Mouse (Mus musculus) hindbrain, embryonic 13.5 days (tissue): ENCODE results near the gene Asb16. TPM values are rescaled to one million over a fixed set of nuclear protein-coding genes. Genes with fewer than 3 reads are reported as not detected.

Experiments used
- ATAC-seq: fragments of 200-750 bp; cut with Nextera tagmentation; 2 replicates; pipeline ENCODE4 v1.8.0; 2017; ENCODE audit warnings: moderate TSS enrichment; ENCODE audit not compliant: low FRiP score
- H3K27ac ChIP-seq: fragments of 300-500 bp; sonication (generic); 2 replicates; pipeline ENCODE4 v1.5.1; 2015; ENCODE audit warnings: inconsistent platforms, mild to moderate bottlenecking, moderate library complexity
- H3K27me3 ChIP-seq: fragments of 300-500 bp; sonication (generic); 2 replicates; pipeline ENCODE4 v1.6.1; 2015; ENCODE audit warnings: mild to moderate bottlenecking, inconsistent platforms
- H3K36me3 ChIP-seq: fragments of 300-500 bp; sonication (generic); 2 replicates; pipeline ENCODE4 v1.6.1; 2015; ENCODE audit warnings: mild to moderate bottlenecking, inconsistent platforms
- H3K4me1 ChIP-seq: fragments of 300-500 bp; sonication (generic); replicated peaks from 2 replicates; pipeline ENCODE4 v1.6.1; 2015; ENCODE audit warnings: inconsistent platforms
- H3K4me2 ChIP-seq: fragments of 300-500 bp; sonication (generic); 2 replicates; pipeline ENCODE4 v1.6.1; 2015; ENCODE audit warnings: inconsistent platforms, mild to moderate bottlenecking, moderate library complexity
- H3K4me3 ChIP-seq: fragments of 300-500 bp; sonication (generic); 2 replicates; pipeline ENCODE4 v1.5.1; 2015; ENCODE audit warnings: mild to moderate bottlenecking, inconsistent platforms
- H3K9ac ChIP-seq: fragments of 300-500 bp; sonication (generic); 2 replicates; pipeline ENCODE4 v1.6.1; 2015; ENCODE audit warnings: mild to moderate bottlenecking, inconsistent platforms
- H3K9me3 ChIP-seq: fragments of 300-500 bp; sonication (generic); 2 replicates; pipeline ENCODE4 v1.6.1; 2016; ENCODE audit warnings: inconsistent platforms
- WGBS: fragments of 180-500 bp; shearing (Covaris S2); methylation state at CpG from one replicate; pipeline ENCODE4 v1.1.7; 2015; 5-methylcytosine and 5-hydroxymethylcytosine counted together
- polyA plus RNA-seq: library from polyadenylated mRNA; unstranded; fragments of >200 nt; fragmentation: Nextera tagmentation; extraction: Ambion mirVana; gene quantifications from 2 replicates; pipeline ENCODE4 v1.2.1, GENCODE M21; 2015

The Asb16 gene
- polyA plus RNA-seq, 1 experiment from 2014 or later = not detected

DNA sequence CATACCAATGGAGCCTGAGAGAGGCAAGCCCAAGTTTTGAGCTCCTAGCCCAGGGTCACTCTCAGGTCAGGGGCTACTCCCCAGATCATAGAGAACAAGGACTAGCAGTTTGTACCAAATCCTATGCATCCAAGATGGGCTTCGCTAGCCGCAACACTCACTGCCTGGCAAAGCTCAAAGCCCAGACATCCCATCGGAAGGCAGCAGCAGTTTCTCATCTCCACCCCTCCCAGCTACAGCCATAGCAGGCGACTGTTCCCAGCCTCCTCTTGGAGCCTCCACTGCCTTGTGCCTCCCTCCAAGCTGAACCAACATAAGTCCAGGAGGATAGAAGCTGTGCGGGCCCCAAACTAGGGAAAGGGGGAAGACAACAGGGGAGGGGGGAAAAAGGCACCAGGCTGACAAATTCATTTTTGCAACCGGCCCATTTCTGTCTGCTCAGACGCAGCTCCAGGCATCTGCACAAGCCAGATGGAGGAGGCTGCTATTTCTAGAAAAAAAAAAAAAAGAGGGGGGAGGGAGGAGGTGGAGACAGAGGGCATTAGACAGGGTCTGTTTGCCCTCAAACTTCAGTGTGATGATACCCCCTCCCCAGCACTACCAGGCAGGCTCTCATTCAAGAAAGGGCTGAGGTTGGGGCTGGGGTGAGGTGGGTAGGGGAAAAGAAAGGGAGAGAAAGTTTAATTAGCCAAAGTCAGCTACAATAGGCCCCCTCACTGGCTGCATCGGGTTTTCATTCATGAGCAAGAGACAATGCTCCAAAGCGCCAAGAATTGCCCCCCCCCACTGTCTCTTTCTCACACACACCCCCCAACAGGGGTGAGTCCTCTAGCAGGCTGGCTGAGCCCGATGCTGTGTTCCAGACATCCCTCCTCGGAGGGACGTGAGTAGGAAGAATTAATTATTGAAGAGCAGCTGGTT, 41.0 kb upstream of the Asb16 start:
- peaks cover 73% of the 10 kb centered on the region for H3K4me1 ChIP-seq
- H3K36me3 ChIP-seq = peaks cover 16% of the 10 kb centered on the region; the same call in 1 of the 2 replicates
- H3K4me3 ChIP-seq = peak overlapping the region; percentile 78
- peak overlapping the region; percentile 93 for H3K9ac ChIP-seq
- WGBS = 6% methylated on average over 12 of the region's 12 CpGs
- no peaks in the 10 kb centered on the region for H3K27me3 ChIP-seq
- peak overlapping the region; percentile 82 for H3K4me2 ChIP-seq
- H3K9me3 ChIP-seq = no peaks in the 10 kb centered on the region
- H3K27ac ChIP-seq = peak overlapping the region; percentile 96
- peak; percentile 51 for ATAC-seq

DNA sequence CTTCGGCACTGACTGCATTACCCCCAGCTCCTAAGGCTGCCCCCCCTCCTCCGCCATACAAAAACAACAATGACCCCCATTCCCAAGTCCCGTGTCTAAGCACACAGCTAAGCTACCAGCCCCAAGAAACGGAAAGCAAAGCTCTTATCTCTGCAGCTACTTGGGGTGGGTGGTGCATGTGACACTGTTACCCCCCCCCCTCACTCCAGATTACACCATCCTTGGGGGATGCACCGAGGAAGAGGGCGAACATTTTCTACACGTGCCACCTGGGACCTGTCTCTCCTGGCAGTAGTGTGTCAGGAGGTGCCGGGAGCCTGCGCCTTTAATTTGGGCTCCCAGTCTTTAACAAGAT, 40.4 kb upstream of the Asb16 start:
- Histone ChIP-seq H3K4me2 (peak overlapping the region; percentile 82), H3K27me3 (no peaks in the 10 kb centered on the region), H3K4me1 (peaks cover 66% of the 10 kb centered on the region), H3K27ac (peak overlapping the region; percentile 96), H3K36me3 (peaks cover 11% of the 10 kb centered on the region; the same call in 1 of the 2 replicates), H3K9me3 (no peaks in the 10 kb centered on the region), H3K4me3 (peak overlapping the region; percentile 78), H3K9ac (peak overlapping the region; percentile 93)
- no peak for ATAC-seq
- 11% methylated on average over 9 of the region's 9 CpGs for WGBS

DNA sequence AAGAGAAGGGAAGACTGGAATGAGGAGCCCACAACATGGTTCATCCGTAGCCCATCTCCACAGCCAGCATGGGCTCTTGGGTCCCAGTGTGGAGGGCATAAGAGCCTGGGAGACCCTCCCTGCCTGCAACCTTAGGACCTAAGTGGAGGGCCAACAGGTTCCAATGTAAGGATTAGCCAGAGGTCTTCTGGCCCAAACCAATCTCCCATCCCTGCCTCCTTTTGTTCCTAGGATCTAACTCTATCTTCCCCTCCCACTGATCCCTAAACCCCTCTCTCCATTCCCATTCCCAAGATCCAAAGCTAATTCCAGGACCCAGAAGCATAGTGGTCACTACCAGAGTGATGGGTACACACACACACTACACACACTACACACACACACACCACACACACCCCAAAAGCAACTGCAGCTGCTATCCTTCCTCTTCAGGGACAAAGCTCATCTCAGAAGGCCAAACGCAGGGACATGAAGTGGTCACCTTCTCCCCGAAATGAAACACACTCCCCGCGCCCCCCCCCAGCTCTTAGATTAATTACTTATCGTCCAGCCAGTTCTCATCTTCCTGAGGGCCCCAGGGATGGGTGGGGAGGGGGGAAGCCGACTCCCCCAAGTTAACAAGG, 39.8 kb upstream of the Asb16 start:
- no peak for ATAC-seq
- 10% methylated on average over 7 of the region's 7 CpGs for WGBS
- Histone ChIP-seq H3K4me3 (peak overlapping the region; percentile 78), H3K9ac (peak overlapping the region; percentile 93), H3K9me3 (no peaks in the 10 kb centered on the region), H3K27me3 (no peaks in the 10 kb centered on the region), H3K4me2 (peak overlapping the region; percentile 82), H3K4me1 (peaks cover 60% of the 10 kb centered on the region), H3K27ac (peak overlapping the region; percentile 96), H3K36me3 (peaks cover 5% of the 10 kb centered on the region; the same call in 1 of the 2 replicates)

DNA sequence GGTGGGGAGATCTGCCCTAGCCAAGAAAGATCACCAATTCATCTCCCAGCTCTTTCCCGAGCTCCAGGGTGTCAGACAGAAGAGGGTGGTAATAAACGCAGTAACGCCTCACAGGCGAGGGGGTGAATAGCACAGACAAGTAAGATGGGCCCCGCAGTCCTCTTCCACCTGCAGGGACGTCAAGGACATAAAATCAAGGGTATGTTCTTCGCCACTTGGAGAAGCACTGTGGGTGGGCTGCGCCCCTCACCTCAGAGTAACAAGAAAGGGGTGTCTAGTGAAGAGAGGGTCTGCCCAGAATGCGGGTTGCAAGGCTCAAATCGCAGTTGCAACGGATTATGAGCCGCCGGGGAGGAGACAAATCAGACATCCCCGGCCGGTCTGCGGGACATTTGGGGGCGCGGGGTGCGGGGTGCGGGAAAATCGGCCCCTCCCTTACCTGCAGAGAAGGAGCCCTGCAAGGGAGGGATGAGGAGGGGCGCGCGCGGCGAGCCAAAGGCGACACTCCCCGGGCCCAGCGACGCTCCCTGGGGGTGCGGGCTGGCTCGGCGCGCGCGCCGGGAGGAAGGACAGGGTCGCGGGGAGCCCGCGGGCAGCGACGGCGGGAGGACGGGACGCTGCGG, 39.1 kb upstream of the Asb16 start:
- H3K27me3 ChIP-seq = no peaks in the 10 kb centered on the region
- H3K4me2 ChIP-seq = peak overlapping the region; percentile 82
- no peaks in the 10 kb centered on the region for H3K36me3 ChIP-seq
- H3K9ac ChIP-seq = peak overlapping the region; percentile 93
- peaks cover 54% of the 10 kb centered on the region for H3K4me1 ChIP-seq
- H3K27ac ChIP-seq = peak overlapping the region; percentile 96
- ATAC-seq = peak; percentile 22
- H3K9me3 ChIP-seq = no peaks in the 10 kb centered on the region
- 1% methylated on average over 32 of the region's 47 CpGs for WGBS
- H3K4me3 ChIP-seq = peak overlapping the region; percentile 78

DNA sequence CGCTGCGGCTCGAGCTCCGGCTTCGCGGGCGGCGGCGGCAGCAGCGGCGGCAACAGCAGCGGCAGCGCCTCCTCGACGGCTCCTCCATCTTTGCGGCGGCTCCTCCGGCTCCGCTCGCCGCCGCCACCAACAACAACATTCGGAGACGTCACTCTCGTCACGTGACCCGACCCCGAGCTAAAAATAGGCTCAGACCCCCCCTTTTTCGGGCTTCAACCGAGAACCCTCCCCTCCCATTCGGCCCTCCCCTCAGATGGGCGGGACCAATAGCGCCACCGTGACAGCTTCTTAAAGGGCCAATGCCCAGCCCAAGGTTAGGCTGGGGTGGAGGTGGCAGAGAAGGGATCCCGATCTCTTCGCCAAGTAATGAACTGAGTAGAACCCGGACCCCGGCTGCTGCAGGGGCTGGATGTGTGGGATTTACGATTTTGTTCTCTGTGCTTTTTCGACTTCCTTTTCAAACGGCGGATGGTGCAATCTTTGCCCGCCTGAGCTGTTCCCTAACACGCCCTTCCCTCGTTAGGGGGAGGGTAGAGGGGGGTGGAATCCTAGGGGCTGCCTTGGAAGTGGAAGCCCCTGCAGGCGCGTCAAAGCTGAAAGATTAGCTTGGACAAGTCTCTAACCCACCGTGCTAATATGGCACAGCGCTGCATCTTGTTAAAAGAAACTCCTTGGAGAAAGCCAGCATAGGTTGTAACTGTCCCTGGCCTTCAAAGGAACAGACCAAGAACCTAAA, 38.4 kb upstream of the Asb16 start, which contains the start of gene Hdac5:
Hdac5 (minus strand) TSS at position 161 of the 736 bp plus-strand sequence.
- WGBS = 0% methylated on average over 40 of the region's 49 CpGs
- Histone ChIP-seq H3K4me1 (peaks cover 46% of the 10 kb centered on the region), H3K4me3 (peak within 1 kb of the TSS; percentile 78), H3K9me3 (no peaks in the 10 kb centered on the region), H3K27me3 (no peaks in the 10 kb centered on the region), H3K27ac (peak within 1 kb of the TSS; percentile 96), H3K36me3 (no peaks in the 10 kb centered on the region), H3K4me2 (peak within 1 kb of the TSS; percentile 82), H3K9ac (peak within 1 kb of the TSS; percentile 93)
- peak; percentile 87 for ATAC-seq

DNA sequence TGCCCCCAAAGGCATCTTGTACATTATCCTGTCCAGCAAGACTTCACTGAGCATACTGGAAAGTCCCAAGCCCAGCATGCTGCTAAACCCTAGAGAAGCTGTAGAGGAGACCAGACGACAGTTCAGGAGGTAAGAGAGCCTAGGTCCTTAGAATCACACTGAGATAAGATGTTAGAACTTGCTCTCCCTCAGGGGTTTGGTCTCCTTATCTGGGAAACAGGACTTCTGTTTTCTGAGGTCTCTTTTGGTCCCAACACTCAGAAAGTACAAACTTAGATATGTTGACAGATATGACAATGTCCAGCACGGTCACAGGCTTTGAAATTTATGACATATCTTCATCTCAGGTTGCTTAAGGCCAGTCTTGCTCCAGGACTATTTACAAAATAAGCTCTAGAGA, 32.5 kb upstream of the Asb16 start:
- Histone ChIP-seq H3K9ac (no peak overlapping the region), H3K4me1 (no peaks in the 10 kb centered on the region), H3K4me2 (no peak overlapping the region), H3K27me3 (no peaks in the 10 kb centered on the region), H3K9me3 (no peaks in the 10 kb centered on the region), H3K27ac (no peak overlapping the region), H3K36me3 (no peaks in the 10 kb centered on the region), H3K4me3 (no peak overlapping the region)
- 86% methylated on average over 2 of the region's 2 CpGs for WGBS
- no peak for ATAC-seq

DNA sequence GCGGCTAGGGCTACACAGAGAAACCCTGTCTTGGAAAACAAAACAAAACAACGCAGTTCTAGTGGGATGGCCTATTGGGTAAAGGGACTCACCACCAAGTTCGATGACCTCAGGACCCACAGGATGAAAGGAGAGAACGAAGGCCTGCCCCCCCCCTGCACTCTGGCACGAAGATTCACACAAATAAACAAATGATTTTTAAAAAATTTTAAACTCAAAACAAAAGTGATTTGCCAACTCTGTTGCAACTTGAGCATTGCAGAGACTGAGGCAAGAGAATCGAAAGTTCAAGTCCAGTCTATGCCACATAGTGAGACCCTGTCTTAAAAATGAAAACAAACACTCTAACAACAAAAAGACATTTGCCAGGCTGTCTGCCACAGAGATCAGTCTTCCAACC, 27.9 kb upstream of the Asb16 start:
- ATAC-seq = no peak
- Histone ChIP-seq H3K9me3 (no peaks in the 10 kb centered on the region), H3K9ac (no peak overlapping the region), H3K36me3 (no peaks in the 10 kb centered on the region), H3K4me2 (no peak overlapping the region), H3K27me3 (no peaks in the 10 kb centered on the region), H3K4me3 (no peak overlapping the region), H3K27ac (no peak overlapping the region), H3K4me1 (peaks cover 15% of the 10 kb centered on the region)
- WGBS = 88% methylated on average over 6 of the region's 6 CpGs

DNA sequence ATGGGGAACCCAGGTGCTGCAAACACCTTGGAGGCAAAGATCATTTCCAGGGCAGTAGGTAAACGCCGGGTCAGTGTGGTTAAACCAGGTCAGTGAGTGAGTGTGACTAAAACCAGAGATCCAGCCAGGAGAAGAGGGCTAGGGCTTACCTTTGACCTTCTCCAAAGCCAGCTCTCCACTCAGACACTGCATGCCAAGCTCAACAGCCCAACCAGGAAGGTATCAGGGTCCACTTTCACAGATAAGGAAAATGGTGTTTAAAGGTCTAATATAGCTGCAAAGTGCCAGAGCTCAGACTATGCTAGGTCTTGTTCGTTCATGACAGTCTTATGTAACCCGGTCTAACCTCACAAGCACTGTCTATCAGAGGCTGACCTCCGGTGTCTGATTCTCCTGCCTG, 27.3 kb upstream of the Asb16 start:
- ATAC-seq = no peak
- H3K27ac ChIP-seq = no peak overlapping the region
- H3K9me3 ChIP-seq = no peaks in the 10 kb centered on the region
- H3K4me1 ChIP-seq = peaks cover 19% of the 10 kb centered on the region
- H3K4me2 ChIP-seq = no peak overlapping the region
- H3K27me3 ChIP-seq = no peaks in the 10 kb centered on the region
- no peak overlapping the region for H3K9ac ChIP-seq
- H3K4me3 ChIP-seq = no peak overlapping the region
- WGBS = 92% methylated on average over 5 of the region's 5 CpGs
- no peaks in the 10 kb centered on the region for H3K36me3 ChIP-seq

DNA sequence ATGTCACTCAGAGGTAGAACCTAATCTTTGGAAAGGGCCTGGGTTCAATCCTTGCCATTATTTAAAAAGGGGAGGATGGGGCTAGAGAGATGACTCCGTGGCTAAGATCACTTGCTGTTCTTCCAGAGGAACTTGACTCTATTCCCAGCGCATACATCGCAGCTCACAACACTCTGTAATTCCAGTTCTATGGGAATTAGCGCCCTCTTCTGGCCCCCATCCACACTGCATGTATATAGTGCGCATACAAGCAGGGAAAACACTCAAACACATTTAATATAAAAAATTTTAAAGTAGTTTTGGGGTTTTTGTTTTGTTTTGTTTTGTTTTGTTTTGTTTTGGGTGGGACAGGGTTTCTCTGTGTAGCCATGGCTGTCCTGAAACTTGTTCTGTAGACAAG, 26.7 kb upstream of the Asb16 start:
- 51% methylated on average over 5 of the region's 5 CpGs for WGBS
- ATAC-seq = no peak
- no peaks in the 10 kb centered on the region for H3K9me3 ChIP-seq

DNA sequence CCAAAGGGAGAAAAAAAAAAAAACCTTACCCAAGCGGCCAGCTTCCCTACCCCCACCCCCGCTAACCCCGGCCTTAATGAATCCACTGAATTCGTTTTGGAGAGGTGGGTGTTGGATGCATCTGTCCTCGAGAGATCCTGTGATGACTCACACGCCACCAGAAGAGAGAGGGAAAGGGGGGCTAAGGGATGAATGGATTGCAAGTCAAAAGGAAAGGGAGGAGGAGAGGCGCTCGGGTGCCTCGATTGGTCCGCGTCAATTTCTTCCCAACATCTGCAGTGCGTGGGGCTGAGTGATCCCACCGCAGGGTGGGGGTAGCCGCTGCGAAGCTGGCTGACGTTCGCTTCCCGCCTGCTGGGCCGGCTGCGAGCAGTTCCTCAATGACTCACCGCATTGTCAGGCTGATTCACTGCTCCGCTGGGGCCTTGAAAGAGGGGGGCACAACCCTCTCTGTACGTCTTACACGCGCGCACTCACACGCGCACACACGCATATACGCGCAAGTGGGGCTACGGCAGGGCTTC, 23.6 kb upstream of the Asb16 start:
- Histone ChIP-seq H3K27ac (peak overlapping the region; percentile 75), H3K36me3 (no peaks in the 10 kb centered on the region), H3K4me1 (peaks cover 30% of the 10 kb centered on the region), H3K4me3 (peak overlapping the region; percentile 36), H3K27me3 (no peaks in the 10 kb centered on the region), H3K4me2 (peak overlapping the region; percentile 62), H3K9me3 (no peaks in the 10 kb centered on the region), H3K9ac (peak overlapping the region; percentile 65)
- ATAC-seq = peak; percentile 81
- WGBS = under 1% methylated on average over 32 of the region's 32 CpGs

More for the DNA sequence above, 26.7 kb upstream of the Asb16 start:
- H3K4me2 ChIP-seq = no peak overlapping the region
- no peaks in the 10 kb centered on the region for H3K27me3 ChIP-seq
- H3K9ac ChIP-seq = no peak overlapping the region
- peaks cover 19% of the 10 kb centered on the region for H3K4me1 ChIP-seq
- no peak overlapping the region for H3K4me3 ChIP-seq
- H3K27ac ChIP-seq = no peak overlapping the region
- no peaks in the 10 kb centered on the region for H3K36me3 ChIP-seq

DNA sequence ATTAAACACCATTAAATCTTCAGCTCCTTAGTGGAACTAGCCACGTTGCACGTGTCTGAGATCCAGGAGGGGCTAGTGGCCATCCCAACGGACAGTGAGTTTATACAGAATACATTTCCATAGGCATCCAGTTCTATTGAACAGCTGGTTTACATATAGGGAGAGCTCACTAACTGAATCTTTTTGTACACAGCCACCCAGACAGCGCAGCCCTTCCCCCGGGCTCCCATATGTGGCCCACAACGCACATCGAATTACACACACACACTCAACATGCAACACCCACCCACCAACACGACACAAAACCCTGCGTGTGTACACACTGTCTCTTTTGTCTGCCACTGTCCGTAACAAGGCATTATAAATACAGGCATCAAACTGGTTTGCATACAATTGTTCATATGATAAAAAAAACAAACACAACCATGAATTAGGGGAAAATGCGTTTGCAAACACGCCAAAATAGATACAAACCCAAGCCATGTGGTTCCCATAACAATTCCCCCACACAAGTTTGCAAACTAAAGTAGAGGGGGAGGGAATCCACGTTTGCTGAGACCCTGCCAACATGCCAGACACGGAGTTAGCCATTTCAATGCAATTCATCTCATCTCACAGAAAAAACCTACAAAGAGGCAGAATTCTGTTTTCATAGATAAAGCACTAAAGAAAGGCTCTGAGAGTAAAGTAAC, 22.8 kb upstream of the Asb16 start:
- peak overlapping the region; percentile 62 for H3K4me2 ChIP-seq
- H3K9ac ChIP-seq = peak overlapping the region; percentile 65; the same call in 1 of the 2 replicates
- no peaks in the 10 kb centered on the region for H3K27me3 ChIP-seq
- no peaks in the 10 kb centered on the region for H3K9me3 ChIP-seq
- no peak; the same call in 1 of the 2 replicates for ATAC-seq
- H3K27ac ChIP-seq = peak overlapping the region; percentile 75
- H3K4me3 ChIP-seq = peak overlapping the region; percentile 36
- peaks cover 30% of the 10 kb centered on the region for H3K4me1 ChIP-seq
- H3K36me3 ChIP-seq = no peaks in the 10 kb centered on the region
- WGBS = 46% methylated on average over 14 of the region's 14 CpGs
